Mouse (Mus musculus) kidney, embryonic 14.5 days (tissue): ENCODE measurements around the gene Coch. TPM values are rescaled to one million over a fixed set of nuclear protein-coding genes. Genes with fewer than 3 reads are reported as not detected.
"Not testable (repeated sequence)": the region's sequence is repeated elsewhere in the genome, so short reads cannot be mapped to it uniquely, and the experiment has no call there.

Experiments
- ATAC-seq: fragments of 200-750 bp; cut with Nextera tagmentation; 2 replicates; pipeline ENCODE4 v1.8.0; 2017; ENCODE audit warnings: moderate number of reproducible peaks, mild to moderate bottlenecking, moderate TSS enrichment, moderate library complexity; ENCODE audit not compliant: low FRiP score, low TSS enrichment
- H3K27ac ChIP-seq: fragments of 300-500 bp; sonication (generic); 2 replicates; pipeline ENCODE4 v1.5.1; 2014; ENCODE audit warnings: low read depth, mild to moderate bottlenecking, low read length, moderate library complexity, mixed read lengths
- H3K27me3 ChIP-seq: fragments of 300-500 bp; sonication (generic); 2 replicates; pipeline ENCODE4 v1.6.1; 2014; ENCODE audit warnings: mild to moderate bottlenecking, low read length; ENCODE audit not compliant: control insufficient read depth, insufficient read depth
- H3K36me3 ChIP-seq: fragments of 300-500 bp; sonication (generic); 2 replicates; pipeline ENCODE4 v1.6.1; 2014; ENCODE audit warnings: low read length, mixed read lengths; ENCODE audit not compliant: control insufficient read depth, insufficient read depth
- H3K4me1 ChIP-seq: fragments of 300-500 bp; sonication (generic); 2 replicates; pipeline ENCODE4 v1.6.1; 2014; ENCODE audit warnings: low read length, mixed read lengths; ENCODE audit not compliant: control insufficient read depth, insufficient read depth
- H3K4me2 ChIP-seq: fragments of 300-500 bp; sonication (generic); replicated peaks from 2 replicates; pipeline ENCODE4 v1.6.1; 2014; ENCODE audit warnings: low read depth, mild to moderate bottlenecking, low read length
- H3K4me3 ChIP-seq: fragments of 300-500 bp; sonication (generic); 2 replicates; pipeline ENCODE4 v1.5.1; 2014; ENCODE audit warnings: mild to moderate bottlenecking, low read length
- H3K9ac ChIP-seq: fragments of 300-500 bp; sonication (generic); 2 replicates; pipeline ENCODE4 v1.6.1; 2014; ENCODE audit warnings: low read depth, mild to moderate bottlenecking, low read length, moderate library complexity
- H3K9me3 ChIP-seq: fragments of 300-500 bp; sonication (generic); 2 replicates; pipeline ENCODE4 v1.6.1; 2016; ENCODE audit warnings: low read length; ENCODE audit not compliant: control insufficient read depth
- WGBS: fragments of 180-500 bp; shearing (Covaris S2); extraction: QIAGEN DNeasy Blood & Tissue Kit; methylation state at CpG from one replicate; pipeline ENCODE4 v1.1.7; 2014; 5-methylcytosine and 5-hydroxymethylcytosine counted together
- polyA plus RNA-seq: library from polyadenylated mRNA; unstranded; fragments of >200 nt; fragmentation: Nextera tagmentation; extraction: Ambion mirVana; gene quantifications from 2 replicates; pipeline ENCODE4 v1.2.1, GENCODE M21; 2014

The Coch gene
- polyA plus RNA-seq = 0.30 and 0.67 TPM in 2 replicates

DNA sequence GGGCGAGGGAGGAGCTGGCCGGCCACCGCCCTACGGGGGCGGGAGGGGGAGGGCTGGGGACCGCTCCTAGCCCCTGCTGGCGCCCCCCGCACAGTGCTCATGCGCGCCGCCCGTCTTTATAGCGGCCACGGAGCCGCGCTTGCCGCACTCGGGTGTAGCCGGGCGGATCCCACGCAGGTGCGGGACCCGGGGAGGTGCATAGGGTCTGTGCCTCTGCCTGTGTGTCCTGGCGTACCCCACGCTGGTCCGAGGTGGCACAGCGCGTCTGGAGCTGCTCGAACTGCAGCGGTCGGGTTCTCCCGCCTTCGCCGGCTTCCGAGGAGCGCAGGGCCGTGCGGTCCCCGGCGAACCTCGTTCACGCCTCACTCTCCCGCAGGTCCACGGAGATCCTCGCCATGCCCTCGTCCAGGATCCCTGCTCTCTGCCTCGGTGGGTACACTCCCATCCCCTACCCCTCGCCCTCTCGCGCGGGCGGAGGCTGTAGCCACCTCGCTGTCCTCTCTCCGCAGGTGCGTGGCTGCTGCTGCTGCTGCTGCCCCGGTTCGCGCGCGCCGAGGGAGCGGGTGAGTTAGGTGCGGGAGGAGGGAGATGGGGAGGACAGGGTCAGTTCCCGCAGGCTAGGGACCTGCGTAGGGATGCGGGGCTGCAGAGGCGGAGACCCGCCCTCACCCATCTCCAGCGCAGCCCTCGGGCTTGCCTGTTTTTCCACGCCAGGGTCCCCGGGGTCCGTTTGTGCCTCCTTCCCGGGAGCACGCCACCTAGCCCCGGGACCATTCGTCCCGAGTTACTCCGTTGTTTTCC, at the start of gene Coch:
Coch (plus strand) TSS at position 113 of the 801 bp plus-strand sequence.
- H3K4me1 ChIP-seq = peaks cover 11% of the 10 kb centered on the region
- ATAC-seq = peak; percentile 88
- H3K27ac ChIP-seq = no peak within 1 kb of the TSS
- H3K36me3 ChIP-seq = no peaks in the 10 kb centered on the region
- peak within 1 kb of the TSS; percentile 53 for H3K9ac ChIP-seq
- H3K4me2 ChIP-seq = peak within 1 kb of the TSS; percentile 94
- no peaks in the 10 kb centered on the region for H3K9me3 ChIP-seq
- under 1% methylated on average over 75 of the region's 79 CpGs for WGBS
- H3K27me3 ChIP-seq = peaks cover 51% of the 10 kb centered on the region
- H3K4me3 ChIP-seq = peak within 1 kb of the TSS; percentile 66

- Histone ChIP-seq H3K4me2 (no peak overlapping the region), H3K4me3 (no peak overlapping the region), H3K27me3 (no peaks in the 10 kb centered on the region), H3K4me1 (no peaks in the 10 kb centered on the region), H3K27ac (no peak overlapping the region), H3K9me3 (0 out of 2 replicates have a peak, but pooled peaks cover 3% of the 10 kb centered on the region), H3K9ac (no peak overlapping the region), H3K36me3 (no peaks in the 10 kb centered on the region)
- ATAC-seq = no peak
- WGBS = 78% methylated on average over 9 of the region's 9 CpGs
Observed at GRCm38 (mm10) chr12:51543402-51543960, 49.7 kb upstream of the Coch start.

DNA sequence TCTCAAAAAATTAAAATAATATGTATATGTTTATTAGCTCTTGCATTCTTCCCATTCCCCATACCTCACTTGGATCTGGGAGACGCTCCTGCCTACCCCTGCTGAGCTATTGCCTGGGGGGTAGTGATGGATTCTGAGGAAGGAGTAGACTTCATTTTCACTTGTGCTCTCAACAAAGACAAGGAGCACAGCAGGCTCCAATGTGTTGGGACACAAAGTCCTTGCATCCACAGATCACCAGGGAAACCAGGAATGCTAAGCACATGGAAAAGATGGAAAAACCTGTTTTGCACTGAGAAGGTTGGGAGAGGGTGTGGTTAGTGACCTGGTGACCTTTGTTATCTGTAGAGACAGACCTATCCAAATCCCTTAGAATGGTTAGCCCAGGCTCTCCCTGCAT, 38.1 kb upstream of the Coch start:
- H3K27ac ChIP-seq = no peak overlapping the region
- H3K36me3 ChIP-seq = no peaks in the 10 kb centered on the region

GRCm38 (mm10) chr12:51561416-51561815, 31.7 kb upstream of the Coch start:
- Histone ChIP-seq H3K4me3 (no peak overlapping the region), H3K9me3 (no peaks in the 10 kb centered on the region), H3K4me2 (no peak overlapping the region), H3K4me1 (no peaks in the 10 kb centered on the region), H3K27ac (no peak overlapping the region), H3K36me3 (no peaks in the 10 kb centered on the region), H3K27me3 (no peaks in the 10 kb centered on the region), H3K9ac (no peak overlapping the region)
- no peak for ATAC-seq
- 13% methylated on average over 9 of the region's 9 CpGs for WGBS

More for the DNA sequence above, 38.1 kb upstream of the Coch start:
- H3K27me3 ChIP-seq = no peaks in the 10 kb centered on the region
- no peaks in the 10 kb centered on the region for H3K9me3 ChIP-seq
- no peaks in the 10 kb centered on the region for H3K4me1 ChIP-seq
- 84% methylated on average over 1 of the region's 1 CpGs for WGBS
- H3K4me2 ChIP-seq = no peak overlapping the region
- no peak overlapping the region for H3K9ac ChIP-seq
- ATAC-seq = no peak
- no peak overlapping the region for H3K4me3 ChIP-seq

DNA sequence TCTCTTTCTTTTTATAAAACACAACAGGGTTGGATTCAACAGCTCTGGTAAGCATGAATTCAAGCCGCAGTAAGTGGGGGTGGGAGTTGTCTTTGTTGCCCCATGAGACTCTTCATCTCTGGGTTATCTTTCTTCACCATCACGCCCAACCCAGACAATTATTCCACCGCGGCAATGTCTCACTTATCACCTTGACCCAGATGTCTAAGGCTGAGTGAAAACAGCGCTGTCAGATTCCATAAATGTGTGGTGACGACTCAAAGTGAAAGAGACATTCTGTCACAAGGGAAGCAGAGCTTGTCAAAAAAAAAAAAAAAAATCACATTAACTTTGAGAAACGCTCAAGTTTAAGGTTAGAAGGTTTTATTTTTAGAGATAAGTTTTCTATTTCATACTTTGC, 25.9 kb upstream of the Coch start:
- H3K27me3 ChIP-seq = no peaks in the 10 kb centered on the region
- WGBS = 85% methylated on average over 7 of the region's 7 CpGs
- ATAC-seq = no peak
- H3K9ac ChIP-seq = no peak overlapping the region
- H3K4me1 ChIP-seq = no peaks in the 10 kb centered on the region
- H3K4me2 ChIP-seq = no peak overlapping the region
- no peaks in the 10 kb centered on the region for H3K36me3 ChIP-seq
- no peaks in the 10 kb centered on the region for H3K9me3 ChIP-seq
- no peak overlapping the region for H3K4me3 ChIP-seq
- H3K27ac ChIP-seq = no peak overlapping the region

GRCm38 (mm10) chr12:51569472-51569871, 23.7 kb upstream of the Coch start:
- Histone ChIP-seq H3K4me2 (no peak overlapping the region), H3K4me3 (no peak overlapping the region), H3K27me3 (no peaks in the 10 kb centered on the region), H3K4me1 (no peaks in the 10 kb centered on the region), H3K27ac (no peak overlapping the region), H3K9ac (no peak overlapping the region), H3K36me3 (no peaks in the 10 kb centered on the region), H3K9me3 (no peaks in the 10 kb centered on the region)
- 88% methylated on average over 8 of the region's 8 CpGs for WGBS
- no peak for ATAC-seq

GRCm38 (mm10) chr12:51569944-51570343, 23.2 kb upstream of the Coch start:
- H3K4me2 ChIP-seq = no peak overlapping the region
- 68% methylated on average over 7 of the region's 7 CpGs for WGBS
- H3K27ac ChIP-seq = no peak overlapping the region
- H3K9me3 ChIP-seq = no peaks in the 10 kb centered on the region
- no peaks in the 10 kb centered on the region for H3K36me3 ChIP-seq
- ATAC-seq = no peak
- H3K9ac ChIP-seq = no peak overlapping the region
- H3K4me1 ChIP-seq = no peaks in the 10 kb centered on the region
- no peaks in the 10 kb centered on the region for H3K27me3 ChIP-seq
- H3K4me3 ChIP-seq = no peak overlapping the region

- no peaks in the 10 kb centered on the region for H3K36me3 ChIP-seq
- no peak for ATAC-seq
- H3K9me3 ChIP-seq = no peaks in the 10 kb centered on the region
- H3K4me1 ChIP-seq = no peaks in the 10 kb centered on the region
- no peak overlapping the region for H3K4me2 ChIP-seq
- no peak overlapping the region for H3K4me3 ChIP-seq
- H3K27ac ChIP-seq = no peak overlapping the region
- no peaks in the 10 kb centered on the region for H3K27me3 ChIP-seq
- 88% methylated on average over 4 of the region's 4 CpGs for WGBS
- no peak overlapping the region for H3K9ac ChIP-seq
Observed at GRCm38 (mm10) chr12:51572651-51573050, 20.5 kb upstream of the Coch start.

GRCm38 (mm10) chr12:51577816-51578215, 15.3 kb upstream of the Coch start:
- not testable (repeated sequence) for H3K27me3 ChIP-seq, H3K27ac ChIP-seq, H3K36me3 ChIP-seq, H3K4me1 ChIP-seq, H3K4me3 ChIP-seq, H3K9ac ChIP-seq, ATAC-seq, H3K4me2 ChIP-seq, H3K9me3 ChIP-seq
- WGBS = 89% methylated on average over 2 of the region's 2 CpGs
